Mouse (Mus musculus) T-helper 2 cell (primary cell): ENCODE results near the gene Rarg.

ENCODE experiments used
- in situ Hi-C: fragments of 300-600 bp; cut with MboI, MseI; formaldehyde crosslinking; loops from one replicate; pipeline ENCODE4 v1.15.1; 2025; ENCODE audit warnings: high pct_unique_total_duplicates

Rarg gene

GRCm38 (mm10) chr15:102258076-102258470 is 756 bp upstream of the Rarg start:
- in situ Hi-C loops, result no loop called here

DNA sequence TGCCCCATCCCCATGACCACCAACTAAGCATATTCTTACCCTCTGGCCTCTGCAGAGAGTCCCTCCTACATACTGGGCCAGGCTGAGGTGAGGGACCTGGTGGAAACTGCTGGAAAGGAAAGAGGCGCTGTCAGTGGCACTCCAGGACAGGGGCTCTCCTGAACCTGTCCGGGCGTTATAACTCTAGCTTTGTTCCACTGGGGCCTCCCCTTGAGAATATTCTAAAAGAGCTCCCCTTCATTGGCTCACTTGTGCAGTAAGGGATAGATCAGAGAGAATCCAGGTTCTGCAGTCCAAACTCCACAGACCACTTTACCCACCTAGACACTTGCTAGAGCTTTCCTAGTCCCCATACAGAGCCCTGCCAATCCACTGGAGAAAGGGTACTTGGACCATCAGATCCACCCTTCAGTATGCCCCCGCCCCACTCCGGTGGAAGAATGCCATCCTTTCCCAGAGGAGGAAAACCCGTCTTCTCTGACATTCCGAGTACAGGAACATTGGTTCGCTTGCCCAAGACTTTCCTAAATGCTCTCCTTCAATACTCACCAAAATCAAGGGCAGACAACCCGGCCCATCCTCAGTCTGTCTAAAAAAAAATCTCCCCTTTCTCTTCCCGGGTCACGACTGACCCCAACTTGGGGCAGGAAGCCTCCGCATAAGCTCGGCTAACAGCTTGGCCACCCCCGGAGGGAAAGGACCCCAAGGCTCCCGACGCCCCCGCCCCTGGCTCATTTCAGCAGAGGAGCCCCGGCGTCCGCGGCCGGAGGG is 701 bp downstream of the Rarg start:
- in situ Hi-C loops, result no loop called here

GRCm38 (mm10) chr15:102255547-102256255 is 1.6 kb downstream of the Rarg start:
- in situ Hi-C loops, result no loop called here

DNA sequence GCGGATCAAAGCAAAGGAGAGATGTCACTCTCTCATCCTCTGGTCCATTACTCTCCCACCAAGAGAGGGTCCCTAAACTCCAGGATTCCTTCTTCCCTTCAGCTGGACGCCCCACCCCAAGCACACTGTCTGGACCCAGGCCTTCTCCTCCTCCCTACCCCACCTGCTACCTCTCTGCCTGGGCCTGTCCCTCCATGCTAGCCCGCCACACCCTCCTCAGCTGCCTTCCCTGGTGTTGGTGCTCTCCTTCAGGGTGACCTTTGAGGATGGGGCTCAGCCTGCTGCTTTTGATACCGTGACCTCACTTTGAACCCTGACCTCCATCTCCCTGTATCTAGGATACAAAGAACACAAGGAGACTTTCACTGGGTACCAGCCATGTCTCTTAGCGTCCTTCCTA is 6.8 kb downstream of the Rarg start:
- in situ Hi-C loops, result no loop called here

DNA sequence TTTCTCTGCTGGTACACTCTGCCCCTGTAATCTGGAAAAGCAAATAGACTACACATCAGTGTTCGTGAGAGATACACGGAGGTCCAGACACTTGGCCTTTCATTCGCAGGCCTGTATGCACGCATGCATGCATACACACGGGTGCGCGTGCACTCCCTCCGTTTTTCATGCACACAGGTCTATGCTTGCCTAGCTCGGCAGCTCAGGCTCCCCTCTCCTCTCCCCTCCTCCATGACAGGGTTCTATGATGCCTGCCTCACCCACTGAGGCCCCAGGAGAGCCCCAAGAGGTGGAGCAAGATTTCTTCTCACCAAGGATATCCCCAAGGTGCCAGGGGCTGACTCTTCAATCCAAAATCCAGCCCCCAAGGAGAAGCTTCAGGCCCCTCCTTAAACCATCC is 7.3 kb downstream of the Rarg start:
- in situ Hi-C loops, result no loop called here

GRCm38 (mm10) chr15:102249251-102249691 is 8.0 kb downstream of the Rarg start:
- in situ Hi-C loops, result no loop called here

DNA sequence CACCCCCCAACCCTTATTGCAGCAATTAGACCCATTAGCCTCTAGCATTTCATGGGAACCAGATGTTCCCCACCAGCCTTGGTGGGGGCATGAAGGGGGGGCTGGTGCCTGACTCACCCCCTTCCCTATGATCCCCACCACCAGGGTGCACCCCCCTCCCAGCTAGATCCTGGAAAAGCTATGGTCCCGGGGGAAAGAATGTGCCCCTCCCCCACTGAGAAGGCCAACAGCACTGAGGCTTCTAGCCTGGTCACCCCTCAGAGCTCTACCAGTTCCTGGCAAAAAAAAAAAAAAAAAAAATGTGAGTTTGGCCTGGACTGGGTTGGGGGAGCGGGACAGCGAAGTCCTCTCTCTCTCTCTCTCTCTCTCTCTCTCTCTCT is 8.5 kb downstream of the Rarg start:
- in situ Hi-C loops, result no loop called here

DNA sequence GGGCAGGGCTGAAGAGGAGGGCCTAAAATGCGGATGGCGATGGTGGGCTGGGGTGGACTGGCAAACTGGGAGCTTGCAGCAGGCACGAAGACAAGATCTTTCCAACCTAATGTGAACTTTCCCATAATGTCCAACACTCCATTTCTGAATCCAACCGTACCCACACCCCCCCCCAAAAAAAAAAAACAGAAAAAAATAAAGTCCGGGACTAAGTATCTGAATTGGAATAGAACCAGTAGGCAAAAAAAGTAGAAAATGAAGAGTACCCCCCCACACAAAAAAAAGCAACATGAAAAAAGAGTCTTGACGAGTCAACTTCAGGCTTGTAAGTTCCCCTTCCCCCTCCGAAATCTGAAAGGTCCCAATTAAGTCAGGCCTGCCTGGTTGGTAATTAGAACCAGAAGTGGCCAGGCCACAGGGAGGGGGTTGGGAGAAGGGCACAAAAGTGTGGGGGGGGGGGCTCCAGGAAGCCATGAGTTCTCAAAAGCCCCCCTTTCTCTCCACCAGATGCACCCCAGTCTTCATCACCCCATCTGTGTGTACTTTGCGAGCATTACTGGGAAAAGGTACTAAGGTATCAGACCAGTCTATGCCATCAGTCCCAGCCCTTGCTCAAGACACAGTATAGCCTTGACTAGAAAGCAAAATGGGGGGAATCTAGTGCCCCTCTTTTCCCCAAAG is 9.0 kb downstream of the Rarg start:
- in situ Hi-C loops, result no loop called here

- in situ Hi-C loops, result no loop called here
Measured at GRCm38 (mm10) chr15:102247252-102248130, 9.8 kb downstream of the Rarg start.

DNA sequence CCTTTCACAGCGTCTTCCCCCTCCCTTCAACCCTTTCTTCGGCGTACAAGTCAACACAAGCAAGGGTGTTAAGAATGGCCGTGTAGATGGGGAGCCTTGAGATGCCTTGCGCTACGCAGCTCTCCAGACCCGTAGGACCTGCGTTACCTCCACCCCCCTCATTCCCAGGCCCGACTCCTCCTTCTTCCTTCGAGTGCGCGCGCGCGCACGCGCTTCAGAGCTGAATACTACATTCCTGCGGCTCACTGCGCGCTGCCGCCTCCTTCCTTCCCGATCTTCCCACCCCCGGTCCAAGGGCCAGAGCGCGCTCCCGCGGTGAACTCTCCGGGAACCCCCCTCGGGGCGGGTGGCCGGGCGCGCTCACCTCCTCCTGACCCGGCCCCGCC is 10.5 kb downstream of the Rarg start:
- in situ Hi-C loops, result no loop called here

GRCm38 (mm10) chr15:102245891-102246741 is 11.2 kb downstream of the Rarg start:
- in situ Hi-C loops, result no loop called here

DNA sequence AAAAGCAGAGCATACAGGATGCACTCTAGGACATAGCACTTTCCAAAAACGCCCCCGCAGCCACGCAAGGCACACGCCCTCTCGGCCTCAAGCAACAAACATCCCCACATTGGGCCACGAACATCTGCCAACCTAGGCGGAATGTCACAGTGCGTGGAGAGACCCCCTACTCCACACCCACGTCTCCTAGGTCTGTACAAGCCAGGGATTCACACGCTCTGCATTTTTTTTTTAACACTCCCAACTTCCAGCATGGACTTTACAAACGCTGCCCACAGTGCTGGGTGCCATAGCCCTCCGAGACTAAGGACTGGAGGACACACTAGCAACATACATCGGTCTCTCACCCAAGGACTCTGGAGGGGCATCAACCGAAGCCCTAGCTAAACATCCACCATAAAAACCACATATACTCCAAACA is 11.8 kb downstream of the Rarg start:
- in situ Hi-C loops, result no loop called here

DNA sequence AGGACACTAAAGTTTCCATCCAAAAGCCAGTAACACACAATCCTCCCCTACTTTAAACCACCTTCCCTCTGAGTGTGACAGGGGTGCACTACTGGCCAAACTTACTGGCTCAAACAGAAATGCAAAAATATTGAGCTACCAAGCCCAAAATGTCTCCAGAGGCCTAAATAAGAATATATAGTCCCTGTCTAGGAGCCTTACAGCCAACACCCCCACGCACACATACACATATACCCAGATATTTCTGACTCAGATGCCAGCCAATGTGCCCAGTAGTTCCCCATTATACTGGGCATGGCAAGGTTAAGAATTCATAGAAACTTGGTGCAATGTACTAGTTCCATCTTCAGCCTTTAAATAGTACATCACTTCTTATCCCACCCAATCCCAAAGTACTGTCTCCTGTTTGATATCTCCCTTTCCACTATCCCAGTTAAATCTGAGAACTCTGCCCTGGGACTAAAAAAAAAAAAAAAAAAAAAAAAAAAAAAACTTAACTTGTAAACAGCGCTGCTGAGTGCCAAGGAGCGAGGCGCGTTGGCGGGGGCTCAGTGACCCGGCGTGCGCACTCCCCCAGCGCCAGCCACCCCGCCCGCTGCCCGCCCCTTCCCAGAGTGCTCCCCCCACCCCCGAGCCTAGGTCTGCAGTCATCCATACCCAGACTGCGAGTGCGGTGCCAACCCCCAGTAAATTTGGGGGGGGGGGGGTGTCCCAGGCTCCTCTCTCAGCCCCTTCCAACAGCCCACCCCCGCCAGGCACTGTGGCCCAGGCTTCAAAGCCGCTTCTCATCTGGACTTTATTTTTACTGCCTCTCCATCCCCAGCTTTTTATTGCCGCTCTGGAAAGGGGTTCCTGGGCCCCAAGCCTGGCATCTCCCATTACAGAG is 12.8 kb downstream of the Rarg start:
- in situ Hi-C loops, result no loop called here

GRCm38 (mm10) chr15:102243229-102244190 is 13.8 kb downstream of the Rarg start:
- in situ Hi-C loops, result no loop called here

DNA sequence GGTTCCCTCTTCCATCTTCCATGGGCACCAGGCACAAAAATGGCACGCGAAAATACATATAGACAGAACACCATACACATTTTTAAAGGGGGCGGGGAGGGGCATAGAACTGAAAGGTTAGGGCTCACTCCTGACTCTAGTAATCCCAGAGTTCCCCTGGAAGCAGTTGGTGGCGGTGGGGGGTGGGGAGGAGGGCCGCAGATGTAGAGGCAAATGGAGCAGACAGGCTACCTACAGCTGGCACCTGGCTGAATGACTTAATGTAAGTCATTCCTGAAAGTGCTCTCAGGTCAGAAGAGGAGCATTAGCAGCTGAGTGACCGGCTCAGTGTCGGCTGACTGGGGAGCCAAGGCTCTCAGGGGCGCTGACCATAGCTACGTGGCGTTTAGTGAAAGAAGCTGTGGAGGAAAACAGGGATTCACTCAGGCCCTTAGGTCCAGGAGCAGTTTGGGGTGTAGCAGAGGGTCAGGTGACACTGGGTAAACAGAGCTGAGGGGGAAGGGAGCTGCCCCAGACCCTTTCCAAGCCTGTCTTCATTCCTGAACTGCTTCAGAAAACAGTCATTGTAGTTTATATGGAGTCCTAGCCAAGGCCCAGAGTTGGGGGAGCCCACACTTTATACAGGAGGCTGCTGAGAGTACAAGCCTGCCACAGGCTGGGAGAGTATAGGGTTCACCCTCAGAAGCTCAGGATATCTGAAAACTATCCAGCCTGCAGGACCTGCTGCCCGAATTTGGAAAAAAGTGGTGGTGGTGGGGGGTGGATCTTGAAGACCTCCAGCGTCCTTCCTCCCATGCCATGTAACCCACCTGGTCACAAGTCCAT is 14.7 kb downstream of the Rarg start:
- in situ Hi-C loops, result no loop called here

- in situ Hi-C loops, result no loop called here
Measured at GRCm38 (mm10) chr15:102240607-102241006, 16.7 kb downstream of the Rarg start.

- in situ Hi-C loops, result no loop called here
Measured at GRCm38 (mm10) chr15:102239851-102240250, 17.5 kb downstream of the Rarg start.

GRCm38 (mm10) chr15:102239260-102239590 is 18.1 kb downstream of the Rarg start:
- in situ Hi-C loops, result no loop called here
